Mouse (Mus musculus) G1E (cell line): ENCODE results near the gene Cxcr6. TPM values are rescaled to one million over a fixed set of nuclear protein-coding genes. Genes with fewer than 3 reads are reported as not detected.

Experiments
- ATAC-seq: 2 replicates; pipeline ENCODE4 v1.8.0; 2016; ENCODE audit warnings: mild to moderate bottlenecking; ENCODE audit not compliant: insufficient number of reproducible peaks, poor library complexity, low FRiP score, severe bottlenecking; ENCODE audit errors: extremely low read depth
- DNase-seq: peaks from one replicate; pipeline ENCODE4 v3.0.0; 2012; ENCODE audit warnings: low spot score
- H3K27me3 ChIP-seq: 2 replicates; pipeline ENCODE4 v1.6.1; 2012; ENCODE audit warnings: mild to moderate bottlenecking, low read length, inconsistent platforms; ENCODE audit not compliant: insufficient read depth
- H3K36me3 ChIP-seq: replicated peaks from 2 replicates; pipeline ENCODE3; 2012; ENCODE audit warnings: mild to moderate bottlenecking, inconsistent platforms
- H3K4me1 ChIP-seq: 2 replicates; pipeline ENCODE4 v1.6.1; 2012; ENCODE audit warnings: low read depth, low read length, inconsistent platforms, mixed read lengths; ENCODE audit not compliant: insufficient read depth
- H3K4me3 ChIP-seq: 2 replicates; pipeline ENCODE4 v1.5.1; 2012; ENCODE audit warnings: low read depth, mild to moderate bottlenecking, inconsistent platforms, low read length, moderate library complexity, mixed read lengths
- H3K9me3 ChIP-seq: replicated peaks from 2 replicates; pipeline ENCODE4 v1.6.1; 2012; ENCODE audit warnings: inconsistent platforms
- CTCF ChIP-seq: IDR thresholded peaks from 2 replicates; pipeline ENCODE4 v1.5.1; 2012; ENCODE audit warnings: low read depth, low read length, inconsistent platforms, mixed read lengths
- GATA1 ChIP-seq: IDR thresholded peaks from 2 replicates; pipeline ENCODE4 v1.6.1; 2012; ENCODE audit warnings: borderline replicate concordance, low read length, inconsistent platforms, mixed read lengths
- GATA2 ChIP-seq: IDR thresholded peaks from 2 replicates; pipeline ENCODE4 v1.6.1; 2012; ENCODE audit warnings: low read depth, low read length, inconsistent platforms, borderline replicate concordance
- POLR2AphosphoS5 ChIP-seq: IDR thresholded peaks from 2 replicates; pipeline ENCODE4 v1.6.1; 2012; ENCODE audit warnings: low read depth, low read length, inconsistent platforms; ENCODE audit not compliant: insufficient replicate concordance
- TAL1 ChIP-seq: conservative IDR thresholded peaks from 2 replicates; pipeline ENCODE4 v1.6.1; 2012; ENCODE audit warnings: low read depth, low read length, inconsistent platforms, mixed read lengths
- polyA plus RNA-seq: library from polyadenylated mRNA; stranded (reverse); fragments of >175 nt; gene quantifications from 2 replicates; pipeline ENCODE4 v1.2.3, GENCODE M21; 2012
- total RNA-seq, 2 experiments: library from RNA; stranded (forward) in 1 of 2; stranded (reverse) in 1 of 2; fragments of 200-1000 nt in 1 of 2; fragments of >200 nt in 1 of 2; fragmentation: Nextera tagmentation in 1 of 2; gene quantifications; 2 replicates each; pipeline ENCODE4 v1.2.3; 2014 to 2017

Cxcr6 gene
- total and polyA plus RNA-seq, 3 experiments, result 0.27 TPM; not detected in 2

- Histone ChIP-seq H3K9me3 (no peaks in the 10 kb centered on the region), H3K4me1 (no peaks in the 10 kb centered on the region), H3K36me3 (peaks cover 92% of the 10 kb centered on the region), H3K4me3 (no peak overlapping the region), H3K27me3 (no peaks in the 10 kb centered on the region)
- ATAC-seq, result no peak
- TF ChIP-seq TAL1 (no peak), GATA1 (no peak), CTCF (no peak), GATA2 (no peak), POLR2AphosphoS5 (no peak)
- DNase-seq, result no peak
These were observed 8.5 kb downstream of the Cxcr6 start for GRCm38 (mm10) chr9:123814821-123815220.

- Histone ChIP-seq H3K36me3 (peaks cover 90% of the 10 kb centered on the region), H3K4me3 (no peak overlapping the region), H3K4me1 (no peaks in the 10 kb centered on the region), H3K9me3 (no peaks in the 10 kb centered on the region), H3K27me3 (no peaks in the 10 kb centered on the region)
- ATAC-seq (no peak), DNase-seq (no peak)
- TF ChIP-seq POLR2AphosphoS5, result no peak
These were observed 9.2 kb downstream of the Cxcr6 start for GRCm38 (mm10) chr9:123815444-123815843.

- TF ChIP-seq CTCF, result no peak
- no peak for TF ChIP-seq POLR2AphosphoS5
- no peak for TF ChIP-seq GATA2
- TF ChIP-seq TAL1, result no peak
- TF ChIP-seq GATA1, result no peak
- Histone ChIP-seq H3K27me3 (no peaks in the 10 kb centered on the region), H3K9me3 (no peaks in the 10 kb centered on the region), H3K4me1 (no peaks in the 10 kb centered on the region), H3K36me3 (peaks cover 90% of the 10 kb centered on the region), H3K4me3 (no peak overlapping the region)
- ATAC-seq (no peak), DNase-seq (no peak)
These were observed 9.7 kb downstream of the Cxcr6 start for GRCm38 (mm10) chr9:123815996-123816395.

- ATAC-seq (no peak), DNase-seq (no peak)
- no peaks in the 10 kb centered on the region for H3K27me3 ChIP-seq
- no peak overlapping the region for H3K4me3 ChIP-seq
- TF ChIP-seq TAL1, result no peak
- no peak for TF ChIP-seq GATA1
- no peak for TF ChIP-seq CTCF
- no peak for TF ChIP-seq GATA2
- TF ChIP-seq POLR2AphosphoS5, result no peak
- no peaks in the 10 kb centered on the region for H3K4me1 ChIP-seq
- H3K9me3 ChIP-seq, result no peaks in the 10 kb centered on the region
- peaks cover 91% of the 10 kb centered on the region for H3K36me3 ChIP-seq
These were observed 12.3 kb downstream of the Cxcr6 start for GRCm38 (mm10) chr9:123818601-123819000.

- H3K27me3 ChIP-seq, result no peaks in the 10 kb centered on the region
- H3K4me3 ChIP-seq, result no peak overlapping the region
- H3K4me1 ChIP-seq, result no peaks in the 10 kb centered on the region
- TF ChIP-seq GATA1 (no peak), TAL1 (no peak), CTCF (no peak), POLR2AphosphoS5 (no peak), GATA2 (no peak)
- ATAC-seq, result no peak
- H3K9me3 ChIP-seq, result no peaks in the 10 kb centered on the region
- H3K36me3 ChIP-seq, result peaks cover 95% of the 10 kb centered on the region
- no peak for DNase-seq
These were observed 20.4 kb downstream of the Cxcr6 start for GRCm38 (mm10) chr9:123826631-123827030.

GRCm38 (mm10) chr9:123828916-123829315 lies 22.6 kb downstream of the Cxcr6 start:
- no peaks in the 10 kb centered on the region for H3K4me1 ChIP-seq
- H3K27me3 ChIP-seq, result no peaks in the 10 kb centered on the region
- H3K36me3 ChIP-seq, result peaks cover 85% of the 10 kb centered on the region
- no peak overlapping the region for H3K4me3 ChIP-seq
- ATAC-seq, result no peak
- DNase-seq, result no peak
- no peaks in the 10 kb centered on the region for H3K9me3 ChIP-seq
- TF ChIP-seq GATA1 (no peak), TAL1 (no peak), CTCF (no peak), GATA2 (no peak), POLR2AphosphoS5 (no peak)

- no peak for ATAC-seq
- peaks cover 84% of the 10 kb centered on the region for H3K36me3 ChIP-seq
- peaks cover 13% of the 10 kb centered on the region; the same call in 1 of the 2 replicates for H3K4me1 ChIP-seq
- DNase-seq, result no peak
- no peak for TF ChIP-seq TAL1
- no peak for TF ChIP-seq CTCF
- TF ChIP-seq GATA2, result no peak
- no peak for TF ChIP-seq GATA1
- TF ChIP-seq POLR2AphosphoS5, result no peak
- H3K4me3 ChIP-seq, result no peak overlapping the region
- H3K9me3 ChIP-seq, result no peaks in the 10 kb centered on the region
- H3K27me3 ChIP-seq, result no peaks in the 10 kb centered on the region
These were observed 29.6 kb downstream of the Cxcr6 start for GRCm38 (mm10) chr9:123835851-123836250.
